Mouse (Mus musculus) MEL (cell line): Measurements from ENCODE around the gene Sema4f. TPM values are rescaled to one million over a fixed set of nuclear protein-coding genes. Genes with fewer than 3 reads are reported as not detected.

ENCODE experiments used
- DNase-seq: peaks from one replicate; pipeline ENCODE4 v3.0.0; 2011; ENCODE audit warnings: low read depth, low spot score
- H3K27ac ChIP-seq: 2 replicates; pipeline ENCODE4 v1.5.1; 2012; ENCODE audit warnings: low read depth, mild to moderate bottlenecking, control low read depth, low read length, moderate library complexity; ENCODE audit not compliant: control insufficient read depth
- H3K27me3 ChIP-seq, 2 experiments: fragments of 150-350 bp in 1 of 2; sonication (generic) in 1 of 2; 2 replicates each; pipeline ENCODE4 v1.6.1; 2012; ENCODE audit warnings: low read length in 2 of 2, mild to moderate bottlenecking in 2 of 2, improper control_type of control experiment in 1 of 2, moderate library complexity in 1 of 2; ENCODE audit not compliant: insufficient read depth in 2 of 2, control insufficient read depth in 1 of 2
- H3K36me3 ChIP-seq, 2 experiments: 2 replicates each; pipeline ENCODE4 v1.6.1; 2012 to 2014; ENCODE audit warnings: low read length in 2 of 2, improper control_type of control experiment in 1 of 2, inconsistent platforms in 1 of 2, mild to moderate bottlenecking in 1 of 2; ENCODE audit not compliant: insufficient read depth in 2 of 2, control insufficient read depth in 1 of 2
- H3K4me1 ChIP-seq, 2 experiments: fragments of 150-350 bp in 1 of 2; sonication (generic) in 1 of 2; 2 replicates each; pipeline ENCODE4 v1.6.1; 2012; ENCODE audit warnings: low read length in 2 of 2, improper control_type of control experiment in 1 of 2, mild to moderate bottlenecking in 1 of 2; ENCODE audit not compliant: insufficient read depth in 2 of 2, control insufficient read depth in 1 of 2
- H3K4me3 ChIP-seq, 2 experiments: fragments of 150-350 bp in 1 of 2; sonication (generic) in 1 of 2; 2 replicates each; pipeline ENCODE4 v1.5.1; 2012; ENCODE audit warnings: low read depth in 2 of 2, low read length in 2 of 2, mild to moderate bottlenecking in 2 of 2, moderate library complexity in 2 of 2, control low read depth in 1 of 2, improper control_type of control experiment in 1 of 2; ENCODE audit not compliant: control insufficient read depth in 1 of 2, insufficient read depth in 1 of 2
- H3K79me2 ChIP-seq: 2 replicates; pipeline ENCODE4 v1.6.1; 2012; ENCODE audit warnings: mild to moderate bottlenecking, low read length, moderate library complexity; ENCODE audit not compliant: control insufficient read depth, poor library complexity, insufficient read depth
- H3K9ac ChIP-seq: 2 replicates; pipeline ENCODE4 v1.6.1; 2012; ENCODE audit warnings: low read depth, mild to moderate bottlenecking, control low read depth, low read length, moderate library complexity; ENCODE audit not compliant: control insufficient read depth, poor library complexity, severe bottlenecking
- H3K9me3 ChIP-seq: fragments of 150-350 bp; sonication (generic); replicated peaks from 2 replicates; pipeline ENCODE4 v1.6.1; 2012; ENCODE audit warnings: mild to moderate bottlenecking, low read length, improper control_type of control experiment, moderate library complexity; ENCODE audit not compliant: insufficient read depth
- BHLHE40 ChIP-seq: IDR thresholded peaks from 2 replicates; pipeline ENCODE4 v1.6.1; 2012; ENCODE audit warnings: low read depth, mild to moderate bottlenecking, inconsistent platforms, low read length, improper control_type of control experiment, borderline replicate concordance
- CHD1 ChIP-seq: IDR thresholded peaks from 2 replicates; pipeline ENCODE4 v1.6.1; 2012; ENCODE audit warnings: low read depth, mild to moderate bottlenecking, inconsistent platforms, low read length, improper control_type of control experiment
- CTCF ChIP-seq, 3 experiments: IDR thresholded peaks in 2 of 3; conservative IDR thresholded peaks in 1 of 3; 2 replicates each; pipeline ENCODE4 v1.5.1; 2011 to 2012; ENCODE audit warnings: low read length in 3 of 3, low read depth in 2 of 3, mild to moderate bottlenecking in 2 of 3, improper control_type of control experiment in 1 of 3, inconsistent platforms in 1 of 3, mixed read lengths in 1 of 3, moderate library complexity in 1 of 3; ENCODE audit not compliant: control insufficient read depth in 1 of 3, insufficient read depth in 1 of 3, poor library complexity in 1 of 3, severe bottlenecking in 1 of 3
- E2F4 ChIP-seq: IDR thresholded peaks from 2 replicates; pipeline ENCODE4 v1.6.1; 2011; ENCODE audit warnings: low read depth, low read length, improper control_type of control experiment, borderline replicate concordance
- ELF1 ChIP-seq: IDR thresholded peaks from 2 replicates; pipeline ENCODE4 v1.6.1; 2014; ENCODE audit warnings: low read depth, mild to moderate bottlenecking, inconsistent platforms, low read length, improper control_type of control experiment, moderate library complexity
- GABPA ChIP-seq: IDR thresholded peaks from 2 replicates; pipeline ENCODE4 v1.6.1; 2012; ENCODE audit warnings: low read depth, mild to moderate bottlenecking, inconsistent platforms, low read length, improper control_type of control experiment, moderate library complexity
- GATA1 ChIP-seq: IDR thresholded peaks from 2 replicates; pipeline ENCODE4 v1.6.1; 2011; ENCODE audit warnings: low read depth, low read length, improper control_type of control experiment
- JUND ChIP-seq: IDR thresholded peaks from 2 replicates; pipeline ENCODE4 v1.6.1; 2011; ENCODE audit warnings: low read depth, mild to moderate bottlenecking, improper control_type of control experiment, low read length
- KAT2A ChIP-seq: conservative IDR thresholded peaks from 2 replicates; pipeline ENCODE4 v1.6.1; 2012; ENCODE audit warnings: low read depth, low read length, improper control_type of control experiment, inconsistent platforms
- MAFK ChIP-seq: IDR thresholded peaks from 2 replicates; pipeline ENCODE4 v1.6.1; 2011; ENCODE audit warnings: low read depth, mild to moderate bottlenecking, low read length, improper control_type of control experiment, borderline replicate concordance
- MAX ChIP-seq: IDR thresholded peaks from 2 replicates; pipeline ENCODE4 v1.6.1; 2011; ENCODE audit warnings: low read length, improper control_type of control experiment
- MEF2A ChIP-seq: IDR thresholded peaks from 2 replicates; pipeline ENCODE4 v1.6.1; 2014; ENCODE audit warnings: low read depth, mild to moderate bottlenecking, inconsistent platforms, low read length, improper control_type of control experiment; ENCODE audit not compliant: poor library complexity, insufficient replicate concordance, severe bottlenecking; ENCODE audit errors: extremely low read depth
- MXI1 ChIP-seq: IDR thresholded peaks from 2 replicates; pipeline ENCODE4 v1.6.1; 2011; ENCODE audit warnings: mild to moderate bottlenecking, low read depth, low read length, improper control_type of control experiment
- MYC ChIP-seq: IDR thresholded peaks from 2 replicates; pipeline ENCODE4 v1.6.1; 2011; ENCODE audit warnings: low read depth, mild to moderate bottlenecking, low read length, improper control_type of control experiment, moderate library complexity
- POLR2AphosphoS2 ChIP-seq: IDR thresholded peaks from 2 replicates; pipeline ENCODE4 v1.6.1; 2011; ENCODE audit warnings: low read length, improper control_type of control experiment
- TAL1 ChIP-seq: IDR thresholded peaks from 2 replicates; pipeline ENCODE4 v1.6.1; 2012; ENCODE audit warnings: mild to moderate bottlenecking, inconsistent platforms, low read length, moderate library complexity, mixed read lengths
- TBP ChIP-seq: IDR thresholded peaks from 2 replicates; pipeline ENCODE4 v1.8.0; 2011; ENCODE audit warnings: low read depth, low read length, improper control_type of control experiment
- TCF12 ChIP-seq: IDR thresholded peaks from 2 replicates; pipeline ENCODE4 v1.6.1; 2014; ENCODE audit warnings: low read depth, mild to moderate bottlenecking, inconsistent platforms, low read length, improper control_type of control experiment, moderate library complexity
- USF1 ChIP-seq: IDR thresholded peaks from 2 replicates; pipeline ENCODE4 v1.6.1; 2014; ENCODE audit warnings: low read depth, mild to moderate bottlenecking, inconsistent platforms, low read length, improper control_type of control experiment, moderate library complexity
- USF2 ChIP-seq, 2 experiments: IDR thresholded peaks; 2 replicates each; pipeline ENCODE4 v1.6.1; 2011 to 2012; ENCODE audit warnings: improper control_type of control experiment in 2 of 2, low read length in 2 of 2, borderline replicate concordance in 1 of 2, inconsistent platforms in 1 of 2, low read depth in 1 of 2, mild to moderate bottlenecking in 1 of 2; ENCODE audit not compliant: insufficient read depth in 1 of 2
- ZKSCAN1 ChIP-seq: IDR thresholded peaks from 2 replicates; pipeline ENCODE4 v1.6.1; 2012; ENCODE audit warnings: low read depth, mild to moderate bottlenecking, inconsistent platforms, low read length, improper control_type of control experiment, moderate library complexity
- polyA plus RNA-seq, 2 experiments: library from polyadenylated mRNA; stranded (reverse) in 1 of 2; unstranded in 1 of 2; fragments of >175 nt in 1 of 2; fragments of >200 nt in 1 of 2; gene quantifications; 2 replicates each; pipeline versions ENCODE4 v1.2.1 to v1.2.4; 2012; ENCODE audit warnings: low replicate concordance in 2 of 2, low read depth in 1 of 2; ENCODE audit not compliant: insufficient read length in 2 of 2, insufficient read depth in 1 of 2, missing spikeins in 1 of 2
- total RNA-seq: library from RNA; depleted of rRNA; stranded (reverse); fragments of 300-350 nt; gene quantifications from 2 replicates; pipeline ENCODE4 v1.2.3, GENCODE M21; 2012

Sema4f gene
- total and polyA plus RNA-seq, 3 experiments = 0.01 to 0.04 TPM; not detected in 1

GRCm38 (mm10) chr6:82940765-82941164, 1.2 kb upstream of the Sema4f start:
- H3K27ac ChIP-seq = no peak overlapping the region
- H3K36me3 ChIP-seq = no peaks in the 10 kb centered on the region; a peak in 1 of 4 replicates
- TF ChIP-seq ZKSCAN1 = no peak
- peak; percentile 30 for TF ChIP-seq TAL1
- TF ChIP-seq E2F4 = no peak
- TF ChIP-seq MEF2A = no peak
- no peak for TF ChIP-seq JUND
- no peak for TF ChIP-seq MAX
- peak; percentile 44 for DNase-seq
- H3K4me1 ChIP-seq = 0 out of 4 replicates have a peak, but pooled peaks cover 0 to 4% of the 10 kb centered on the region in 2 experiments
- H3K4me3 ChIP-seq = no peak overlapping the region
- no peaks in the 10 kb centered on the region for H3K79me2 ChIP-seq
- H3K9ac ChIP-seq = no peak overlapping the region
- H3K9me3 ChIP-seq = no peaks in the 10 kb centered on the region
- H3K27me3 ChIP-seq = peaks cover 2 to 3% of the 10 kb centered on the region in 2 experiments; a peak in 3 of 4 replicates

- TF ChIP-seq BHLHE40 = no peak
- no peak for TF ChIP-seq CTCF (IDR thresholded peaks at IDR 0.05 in 2 of 3, conservative IDR thresholded peaks at IDR 0.05 in 1 of 3; ENCODE audit: control insufficient read depth in 1 of 3, insufficient read depth in 1 of 3, low read depth in 2 of 3, low read length in 3 of 3, poor library complexity in 1 of 3, severe bottlenecking in 1 of 3)
- no peak for TF ChIP-seq TCF12
- TF ChIP-seq ZKSCAN1 = no peak
- no peak for TF ChIP-seq GATA1
- no peak for TF ChIP-seq KAT2A
- no peak for TF ChIP-seq MAFK
- no peak for TF ChIP-seq GABPA
- TF ChIP-seq ELF1 = no peak
- TF ChIP-seq, all 39 proteins: peak for 0
- H3K4me3 ChIP-seq = no peak overlapping the region
- H3K9me3 ChIP-seq = no peaks in the 10 kb centered on the region
- no peaks in the 10 kb centered on the region for H3K79me2 ChIP-seq
- DNase-seq = no peak
- H3K9ac ChIP-seq = no peak overlapping the region
- no peaks in the 10 kb centered on the region for H3K36me3 ChIP-seq
- H3K4me1 ChIP-seq = no peaks in the 10 kb centered on the region
- H3K27ac ChIP-seq = no peak overlapping the region
- H3K27me3 ChIP-seq = peaks cover 12 to 24% of the 10 kb centered on the region in 2 experiments
Measured at GRCm38 (mm10) chr6:82934616-82935230, 4.8 kb downstream of the Sema4f start.

GRCm38 (mm10) chr6:82927617-82928016, 12.0 kb downstream of the Sema4f start:
- TF ChIP-seq USF2 (IDR thresholded peaks at IDR 0.05; ENCODE audit: borderline replicate concordance in 1 of 2, insufficient read depth in 1 of 2, low read depth in 1 of 2, low read length in 2 of 2) (no peak), MXI1 (no peak), POLR2AphosphoS2 (no peak), MAFK (no peak), TBP (no peak), CHD1 (no peak), MYC (no peak), USF1 (no peak)
- Histone ChIP-seq H3K9me3 (no peaks in the 10 kb centered on the region), H3K36me3 (no peaks in the 10 kb centered on the region), H3K9ac (no peak overlapping the region), H3K4me1 (no peaks in the 10 kb centered on the region), H3K27me3 (peaks cover 23 to 32% of the 10 kb centered on the region in 2 experiments), H3K4me3 (no peak overlapping the region), H3K27ac (no peak overlapping the region), H3K79me2 (no peaks in the 10 kb centered on the region)
- DNase-seq = no peak
